Mouse (Mus musculus) ovary, postnatal 10 days (tissue): ENCODE data around the gene Sh2d2a.
"Not testable (repeated sequence)": the region's sequence is repeated elsewhere in the genome, so short reads cannot be mapped to it uniquely, and the experiment has no call there.

Source experiments
- DNase-seq: peaks from one replicate; pipeline ENCODE4 v3.0.0; 2022; ENCODE audit warnings: low spot score

The Sh2d2a gene

DNA sequence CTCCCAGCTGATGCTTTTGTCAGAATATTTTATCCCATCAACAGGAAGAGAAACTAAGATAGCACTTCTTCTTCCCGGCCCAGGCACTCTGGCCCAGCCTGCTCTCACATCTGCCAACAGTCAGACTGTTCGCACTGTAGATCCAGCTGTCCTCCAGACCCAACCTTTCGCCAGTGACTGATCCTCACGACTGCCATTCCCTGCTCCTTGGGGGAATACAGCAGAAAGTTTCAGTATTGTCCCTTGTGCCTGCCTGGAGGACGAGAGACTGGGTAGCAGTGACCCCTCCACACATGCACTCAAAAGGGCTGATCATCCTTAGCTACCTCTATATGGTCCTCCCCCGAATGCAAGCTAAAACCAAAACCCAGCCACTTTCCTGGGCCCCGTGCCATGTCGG, 9.4 kb downstream of the Sh2d2a start:
- DNase-seq: no peak

DNA sequence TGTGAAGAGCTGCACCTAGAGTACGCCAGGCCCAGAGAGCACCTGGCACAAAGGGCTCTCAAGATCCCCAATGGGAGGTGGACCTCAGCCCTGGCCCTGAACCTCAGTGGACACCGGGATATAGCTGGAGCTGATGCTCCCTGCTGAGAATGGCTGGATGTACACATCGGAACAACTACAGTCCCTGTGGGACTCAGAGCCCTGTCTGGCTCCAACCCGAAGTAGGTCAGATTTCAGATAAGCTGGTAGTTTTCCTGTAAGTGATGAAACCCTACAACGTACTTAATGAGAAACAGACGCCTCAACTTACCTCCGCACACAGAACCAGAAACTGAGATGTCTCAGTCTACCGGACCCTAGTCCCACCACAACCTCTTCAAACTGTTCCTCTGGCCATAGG, 11.1 kb downstream of the Sh2d2a start:
- DNase-seq: no peak

GRCm38 (mm10) chr3:87859813-87860212, 13.3 kb downstream of the Sh2d2a start:
- peak; percentile 25 for DNase-seq

DNA sequence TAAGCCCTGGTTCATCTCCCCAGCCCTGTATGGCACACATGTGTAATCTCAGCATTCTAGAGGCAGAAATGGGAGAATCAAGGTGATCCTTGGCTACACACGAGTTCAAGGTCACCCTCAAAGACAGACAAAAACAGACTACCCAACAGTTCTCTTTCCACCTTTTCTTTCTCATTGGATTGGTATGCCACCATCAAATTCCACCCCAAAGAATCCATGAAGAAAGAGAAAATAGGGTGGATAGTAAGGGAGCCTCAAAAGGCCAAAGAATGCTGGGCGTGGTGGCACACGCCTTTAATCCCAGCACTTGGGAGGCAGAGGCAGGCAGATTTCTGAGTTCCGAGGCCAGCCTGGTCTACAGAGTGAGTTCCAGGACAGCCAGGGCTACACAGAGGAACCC, 17.6 kb downstream of the Sh2d2a start:
- DNase-seq: not testable (repeated sequence)

DNA sequence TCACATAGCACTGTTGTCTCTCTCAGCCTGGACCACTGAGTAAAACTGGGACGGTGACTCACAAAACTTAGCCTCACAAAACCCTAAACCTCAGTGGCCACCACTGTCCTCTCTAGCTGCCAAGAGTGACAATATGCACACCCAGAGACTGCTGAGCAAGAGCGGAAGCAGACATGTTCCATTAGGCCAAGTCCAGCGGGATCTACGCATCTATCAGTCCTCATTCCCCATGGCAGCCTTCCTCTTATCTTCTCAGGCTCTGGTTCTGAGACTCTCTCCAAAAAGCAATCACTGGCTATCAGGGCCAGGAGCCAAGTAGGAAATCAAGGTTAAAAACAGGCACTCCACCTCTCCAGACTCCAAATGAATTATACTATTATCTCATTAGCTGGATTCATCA, 31.2 kb downstream of the Sh2d2a start:
- DNase-seq: no peak

- no peak for DNase-seq
Measured at GRCm38 (mm10) chr3:87884291-87884690, 37.7 kb downstream of the Sh2d2a start.

DNA sequence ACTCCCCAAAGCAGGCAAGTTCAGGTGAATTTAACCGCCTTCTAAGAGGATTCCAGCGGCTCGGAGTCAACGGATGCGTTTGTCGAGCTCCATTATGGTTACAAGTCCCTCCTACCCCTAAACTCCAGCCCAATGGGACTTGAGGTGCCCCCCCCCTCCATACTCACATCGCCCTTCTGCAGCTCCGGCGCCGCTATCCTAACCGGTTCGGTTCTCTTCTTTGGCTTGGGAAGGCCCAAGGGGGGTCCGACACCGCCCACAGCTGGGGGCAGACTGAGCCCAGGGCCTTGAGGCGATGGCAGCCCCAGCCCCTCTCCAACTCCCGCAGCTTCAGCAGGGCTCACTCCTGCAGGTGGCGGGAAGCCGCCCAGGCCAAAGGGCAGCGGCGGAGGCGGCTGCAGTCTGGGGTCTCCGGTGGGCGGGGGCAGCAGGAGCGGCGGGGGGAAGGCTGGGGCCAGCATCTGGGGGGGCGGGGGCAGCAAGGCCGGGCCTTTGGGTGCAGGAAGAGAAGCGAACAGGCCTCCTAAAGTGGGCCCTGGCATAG, 38.2 kb downstream of the Sh2d2a start:
- peak; percentile 28 for DNase-seq

DNA sequence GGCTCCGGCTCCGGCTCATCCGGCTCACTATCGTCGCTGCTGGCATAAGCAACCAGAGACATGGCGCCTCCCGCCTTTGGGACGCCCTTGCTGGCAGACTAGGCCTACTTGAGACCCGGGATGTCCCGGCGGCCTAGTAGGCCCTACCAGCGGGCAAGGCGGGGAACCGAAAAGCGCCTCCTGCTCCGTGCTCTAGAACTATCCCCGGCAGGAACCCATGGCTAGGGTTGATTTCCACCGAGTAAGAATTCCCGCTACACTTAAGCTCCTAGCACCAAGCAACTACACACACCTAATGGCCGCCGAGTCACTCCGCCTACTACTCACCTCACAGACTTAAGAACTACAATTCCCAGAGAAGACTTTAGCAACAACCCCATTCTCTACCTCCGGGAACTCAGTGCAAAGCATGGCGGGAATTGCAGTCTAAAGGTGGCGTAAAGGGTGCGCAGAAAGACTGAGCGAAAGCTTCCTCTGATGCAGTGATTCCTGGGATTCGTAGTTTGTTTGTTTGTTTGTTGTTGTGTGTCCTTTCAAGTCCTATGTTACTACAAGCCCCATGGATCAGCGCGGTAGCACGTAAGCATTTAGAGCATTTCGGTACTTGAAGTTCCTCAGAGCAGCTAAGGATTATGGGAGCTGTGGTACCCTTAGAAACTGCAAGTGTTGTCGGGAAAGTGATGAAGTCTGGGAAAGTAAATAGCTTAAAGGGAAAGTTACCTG, 38.9 kb downstream of the Sh2d2a start, which contains the start of gene Prcc:
Prcc (minus strand) TSS at position 328 of the 723 bp plus-strand sequence.
- DNase-seq: peak; percentile 59

- peak; percentile 15 for DNase-seq
Measured at GRCm38 (mm10) chr3:87886004-87886365, 39.4 kb downstream of the Sh2d2a start.

- DNase-seq: no peak
Measured at GRCm38 (mm10) chr3:87886416-87886815, 39.9 kb downstream of the Sh2d2a start.

DNA sequence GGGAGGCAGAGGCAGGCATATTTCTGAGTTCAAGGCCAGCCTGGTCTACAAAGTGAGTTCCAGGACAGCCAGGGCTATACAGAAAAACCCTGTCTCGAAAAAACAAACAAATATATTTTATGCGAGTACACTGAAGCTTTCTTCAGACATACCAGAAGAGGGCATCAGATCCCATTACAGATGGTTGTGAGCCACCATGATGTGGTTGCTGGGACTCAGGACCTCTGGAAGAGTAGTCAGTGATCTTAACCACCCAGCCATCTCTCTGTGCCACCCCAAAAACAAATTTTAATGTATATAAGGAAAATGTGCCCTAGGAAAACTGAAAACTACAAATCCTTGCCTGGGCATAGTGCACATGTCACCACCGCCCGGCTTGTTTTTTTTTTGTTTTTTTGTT, 40.8 kb downstream of the Sh2d2a start:
- not testable (repeated sequence) for DNase-seq

- no peak for DNase-seq
Measured at GRCm38 (mm10) chr3:87891481-87891880, 44.9 kb downstream of the Sh2d2a start.

DNA sequence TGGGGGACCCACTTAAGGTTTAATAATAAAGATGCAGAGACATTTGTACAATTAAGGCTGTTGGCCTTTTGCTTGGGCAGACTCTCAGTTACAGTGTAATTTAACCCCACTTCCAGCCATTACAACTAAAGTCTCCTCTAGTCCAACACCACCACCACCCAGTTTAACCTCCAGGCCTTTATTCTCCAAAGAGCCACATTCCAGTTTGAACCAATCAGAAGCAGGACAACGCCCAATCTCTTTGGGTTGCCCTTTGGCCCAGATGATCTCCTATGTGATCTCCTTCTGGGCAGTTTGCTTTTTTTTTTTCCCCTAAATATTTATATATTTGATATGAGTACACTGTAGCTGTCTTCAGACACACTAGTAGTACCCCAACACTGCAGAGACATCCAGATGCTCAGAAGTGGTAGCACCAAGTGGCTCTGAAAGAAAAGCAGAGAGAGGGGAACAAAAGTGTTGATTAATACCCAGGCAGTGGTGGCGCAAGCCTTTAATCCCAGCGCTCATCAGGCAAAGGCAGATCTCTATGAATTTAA, 46.9 kb downstream of the Sh2d2a start:
- no peak for DNase-seq

DNA sequence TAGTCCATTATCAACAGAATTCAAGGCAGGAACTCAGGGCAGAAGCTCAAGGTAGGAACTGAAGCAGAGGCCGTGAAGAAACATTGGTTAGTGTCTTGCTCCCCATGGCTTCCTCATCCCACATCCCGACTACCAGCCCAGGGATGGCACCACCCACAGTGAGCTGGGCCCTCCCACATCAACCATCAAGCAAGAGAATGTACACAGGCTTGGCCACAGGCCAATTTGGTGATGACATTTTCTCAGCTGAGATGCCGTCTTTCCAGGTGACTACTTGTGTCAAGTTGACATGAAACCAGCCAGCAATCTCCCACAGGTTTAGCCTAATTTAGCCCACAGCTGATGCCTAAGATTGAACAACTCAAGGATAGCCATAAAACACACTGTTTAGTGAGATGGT, 52.7 kb downstream of the Sh2d2a start:
- no peak for DNase-seq

- DNase-seq: no peak
Measured at GRCm38 (mm10) chr3:87899776-87900175, 53.2 kb downstream of the Sh2d2a start.

DNA sequence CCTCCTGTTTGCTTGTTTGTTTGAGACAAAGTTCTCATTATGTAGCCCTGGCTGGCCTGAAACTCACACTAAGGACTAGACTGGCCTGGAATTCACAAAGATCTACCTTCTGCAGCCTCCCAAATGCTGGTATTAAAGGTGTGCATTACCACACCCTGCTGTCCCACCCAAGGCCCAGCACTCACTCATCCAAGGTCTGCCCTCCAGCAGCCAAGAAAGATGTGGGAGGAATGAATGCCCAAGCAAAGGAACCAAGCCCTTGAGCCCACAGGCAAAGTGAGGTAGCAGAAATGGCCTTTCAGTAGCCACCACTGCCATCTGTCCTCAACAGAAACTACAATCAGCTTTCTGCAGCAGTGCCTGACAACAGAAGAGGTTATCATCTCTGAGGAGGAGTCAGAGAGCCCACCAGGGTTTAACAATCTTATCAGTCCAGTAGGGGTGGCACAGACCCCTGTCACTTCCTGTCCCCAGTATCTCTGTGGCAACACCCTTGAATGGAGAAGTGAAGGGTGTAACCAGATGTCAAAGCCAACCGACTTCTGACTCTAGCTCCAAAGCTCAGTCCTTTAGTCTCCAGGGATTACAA, 54.6 kb downstream of the Sh2d2a start:
- DNase-seq: no peak

- not testable (repeated sequence) for DNase-seq
Measured at GRCm38 (mm10) chr3:87901959-87902358, 55.4 kb downstream of the Sh2d2a start.

GRCm38 (mm10) chr3:87903821-87904220, 57.3 kb downstream of the Sh2d2a start:
- no peak for DNase-seq
